Mouse (Mus musculus): ENCODE measurements around the gene Lcmt2.

Lcmt2 gene

GRCm38 (mm10) chr2:121115418-121115817 lies 25.0 kb downstream of the Lcmt2 start:
- no peak for DNase-seq (ENCODE audit: low read depth, low spot score)

GRCm38 (mm10) chr2:121109695-121110094 lies 30.8 kb downstream of the Lcmt2 start, which contains the start of gene Tgm7:
TSS of gene Tgm7 (minus strand) at chr2:121109795.
- no peak for DNase-seq (ENCODE audit: low read depth, low spot score)

GRCm38 (mm10) chr2:121105940-121106339 lies 34.5 kb downstream of the Lcmt2 start:
- DNase-seq (ENCODE audit: low read depth, low spot score), result no peak

GRCm38 (mm10) chr2:121102051-121102450 lies 38.4 kb downstream of the Lcmt2 start:
- peak; percentile 81 for DNase-seq (ENCODE audit: low read depth, low spot score)

GRCm38 (mm10) chr2:121089751-121090150 lies 50.7 kb downstream of the Lcmt2 start:
- DNase-seq (ENCODE audit: low read depth, low spot score), result no peak

GRCm38 (mm10) chr2:121088507-121088906 lies 51.9 kb downstream of the Lcmt2 start:
- DNase-seq (ENCODE audit: low read depth, low spot score), result no peak

GRCm38 (mm10) chr2:121085480-121086185 lies 54.8 kb downstream of the Lcmt2 start, which contains the start of gene Tgm5:
TSS of gene Tgm5 (minus strand) at chr2:121085841.
- DNase-seq (ENCODE audit: low read depth, low spot score), result no peak

GRCm38 (mm10) chr2:121082626-121083025 lies 57.8 kb downstream of the Lcmt2 start:
- DNase-seq (ENCODE audit: low read depth, low spot score), result no peak
